Mouse (Mus musculus): ENCODE results near the gene Sgms2. TPM values are rescaled to one million over a fixed set of nuclear protein-coding genes. Genes with fewer than 3 reads are reported as not detected.

Gene Sgms2
- polyA plus RNA-seq, 1 experiment from 2014 or later, result 39.7 TPM

- no peak for ATAC-seq
- TF ChIP-seq CTCF (IDR thresholded peaks at IDR 0.05), result no peak
- in situ Hi-C loops (cut with MboI; ENCODE audit: low pct_unique_long_range_greater_than_20kb), result no loop called here
- no peaks in the 10 kb centered on the region for H3K27me3 ChIP-seq
- DNase-seq (ENCODE audit: low read depth, low spot score), result no peak
- CTCF ChIA-PET, result no interaction called here
- POLR2A ChIA-PET, result no interaction called here
Observed at GRCm38 (mm10) chr3:131473496-131473895, 17.7 kb downstream of the Sgms2 start.

GRCm38 (mm10) chr3:131471836-131472235 is 19.4 kb downstream of the Sgms2 start:
- in situ Hi-C loops (cut with MboI; ENCODE audit: low pct_unique_long_range_greater_than_20kb), result no loop called here
- TF ChIP-seq CTCF (IDR thresholded peaks at IDR 0.05), result peak; percentile 57
- ChIA-PET CTCF (interaction anchor here (0.7 to 1.3 kb wide), 4 partner anchors 14 to 124 kb away, joined by 3 to 4 read pairs (median 3); no protein-coding TSS in a partner anchor), POLR2A (no interaction called here)
- H3K27me3 ChIP-seq, result no peaks in the 10 kb centered on the region
- DNase-seq (ENCODE audit: low read depth, low spot score) (no peak), ATAC-seq (no peak)

GRCm38 (mm10) chr3:131471435-131471834 is 19.8 kb downstream of the Sgms2 start:
- DNase-seq (ENCODE audit: low read depth, low spot score), result no peak
- no peak for ATAC-seq
- no peak for TF ChIP-seq CTCF (IDR thresholded peaks at IDR 0.05)
- ChIA-PET POLR2A (no interaction called here), CTCF (interaction anchor here (1.1 to 1.7 kb wide), 4 partner anchors 16 to 122 kb away, joined by 3 to 4 read pairs (median 3); no protein-coding TSS in a partner anchor)
- in situ Hi-C loops (cut with MboI; ENCODE audit: low pct_unique_long_range_greater_than_20kb), result no loop called here
- H3K27me3 ChIP-seq, result no peaks in the 10 kb centered on the region

- no peak for DNase-seq (ENCODE audit: low read depth, low spot score)
- POLR2A ChIA-PET, result interaction anchor here (1.0 kb wide), 1 partner anchor 107 kb away, joined by 5 read pairs; no protein-coding TSS in a partner anchor
- in situ Hi-C loops (cut with MboI; ENCODE audit: low pct_unique_long_range_greater_than_20kb), result no loop called here
- CTCF ChIA-PET, result interaction anchor here (0.9 to 2.2 kb wide), 7 partner anchors 13 to 117 kb away, joined by 3 to 6 read pairs (median 4); no protein-coding TSS in a partner anchor
- H3K27me3 ChIP-seq, result no peaks in the 10 kb centered on the region
- no peak for ATAC-seq
- no peak for TF ChIP-seq CTCF (IDR thresholded peaks at IDR 0.05)
Observed at GRCm38 (mm10) chr3:131470837-131471236, 20.4 kb downstream of the Sgms2 start.

- no peaks in the 10 kb centered on the region for H3K27me3 ChIP-seq
- ChIA-PET CTCF (interaction anchor here (0.8 to 2.2 kb wide), 6 partner anchors 14 to 121 kb away, joined by 3 to 6 read pairs (median 4); no protein-coding TSS in a partner anchor), POLR2A (interaction anchor here (1.3 kb wide), 1 partner anchor 97 kb away, joined by 5 read pairs; no protein-coding TSS in a partner anchor)
- ATAC-seq, result peak; percentile 56
- TF ChIP-seq CTCF (IDR thresholded peaks at IDR 0.05), result no peak
- DNase-seq (ENCODE audit: low read depth, low spot score), result no peak
- in situ Hi-C loops (cut with MboI; ENCODE audit: low pct_unique_long_range_greater_than_20kb), result no loop called here
Observed at GRCm38 (mm10) chr3:131469636-131470035, 21.6 kb downstream of the Sgms2 start.

- no peak for DNase-seq (ENCODE audit: low read depth, low spot score)
- no peak for TF ChIP-seq CTCF (IDR thresholded peaks at IDR 0.05)
- H3K27me3 ChIP-seq, result no peaks in the 10 kb centered on the region
- CTCF ChIA-PET, result interaction anchor here (1.0 to 2.8 kb wide), 4 partner anchors 14 to 117 kb away, joined by 3 to 6 read pairs (median 4); no protein-coding TSS in a partner anchor
- POLR2A ChIA-PET, result no interaction called here
- in situ Hi-C loops (cut with MboI; ENCODE audit: low pct_unique_long_range_greater_than_20kb), result no loop called here
- no peak for ATAC-seq
Observed at GRCm38 (mm10) chr3:131466371-131466770, 24.8 kb downstream of the Sgms2 start.

GRCm38 (mm10) chr3:131465536-131466260 is 25.5 kb downstream of the Sgms2 start:
- DNase-seq (ENCODE audit: low read depth, low spot score) (no peak), ATAC-seq (no peak)
- ChIA-PET POLR2A (interaction anchor here (0.5 to 1.8 kb wide), 3 partner anchors 16 to 98 kb away, joined by 3 to 5 read pairs (median 3); no protein-coding TSS in a partner anchor), CTCF (interaction anchor here (0.8 to 2.8 kb wide), 6 partner anchors 15 to 102 kb away, joined by 3 to 12 read pairs (median 4); no protein-coding TSS in a partner anchor)
- in situ Hi-C loops (cut with MboI; ENCODE audit: low pct_unique_long_range_greater_than_20kb), result no loop called here
- H3K27me3 ChIP-seq, result no peaks in the 10 kb centered on the region
- TF ChIP-seq CTCF (IDR thresholded peaks at IDR 0.05), result no peak

GRCm38 (mm10) chr3:131372996-131373395 is 118.2 kb downstream of the Sgms2 start:
- H3K27me3 ChIP-seq, result no peaks in the 10 kb centered on the region
- no peak for TF ChIP-seq CTCF (IDR thresholded peaks at IDR 0.05)
- ChIA-PET CTCF (interaction anchor here (0.8 to 2.9 kb wide), 6 partner anchors 92 to 179 kb away, joined by 3 to 12 read pairs (median 3); no protein-coding TSS in a partner anchor), POLR2A (interaction anchor here (0.8 to 1.8 kb wide), 2 partner anchors 97 to 534 kb away, joined by 3 to 5 read pairs; no protein-coding TSS in a partner anchor)
- DNase-seq (ENCODE audit: low read depth, low spot score) (peak; percentile 39), ATAC-seq (peak; percentile 93)
- in situ Hi-C loops (cut with MboI; ENCODE audit: low pct_unique_long_range_greater_than_20kb), result no loop called here

GRCm38 (mm10) chr3:131368678-131369077 is 122.5 kb downstream of the Sgms2 start:
- TF ChIP-seq CTCF (IDR thresholded peaks at IDR 0.05), result no peak
- H3K27me3 ChIP-seq, result no peaks in the 10 kb centered on the region
- DNase-seq (ENCODE audit: low read depth, low spot score), result no peak
- ChIA-PET POLR2A (no interaction called here), CTCF (interaction anchor here (1.3 kb wide), 1 partner anchor 25 kb away, joined by 3 read pairs; no protein-coding TSS in a partner anchor)
- in situ Hi-C loops (cut with MboI; ENCODE audit: low pct_unique_long_range_greater_than_20kb), result no loop called here
- no peak for ATAC-seq

GRCm38 (mm10) chr3:131367452-131367851 is 123.8 kb downstream of the Sgms2 start:
- TF ChIP-seq CTCF (IDR thresholded peaks at IDR 0.05), result no peak
- in situ Hi-C loops (cut with MboI; ENCODE audit: low pct_unique_long_range_greater_than_20kb), result no loop called here
- ATAC-seq, result no peak
- no peaks in the 10 kb centered on the region for H3K27me3 ChIP-seq
- ChIA-PET CTCF (no interaction called here), POLR2A (interaction anchor here (0.6 kb wide), 1 partner anchor 97 kb away, joined by 3 read pairs; no protein-coding TSS in a partner anchor)
- no peak for DNase-seq (ENCODE audit: low read depth, low spot score)
